Mouse (Mus musculus) B cell, adult 62 days (primary cell): ENCODE data around the gene Tmem255b. TPM values are rescaled to one million over a fixed set of nuclear protein-coding genes. Genes with fewer than 3 reads are reported as not detected.

Experiments
- total RNA-seq: library from RNA; stranded (reverse); gene quantifications from 4 replicates; pipeline ENCODE4 v1.2.4, GENCODE M21; 2023

The Tmem255b gene
- not detected in 4 replicates for total RNA-seq

DNA sequence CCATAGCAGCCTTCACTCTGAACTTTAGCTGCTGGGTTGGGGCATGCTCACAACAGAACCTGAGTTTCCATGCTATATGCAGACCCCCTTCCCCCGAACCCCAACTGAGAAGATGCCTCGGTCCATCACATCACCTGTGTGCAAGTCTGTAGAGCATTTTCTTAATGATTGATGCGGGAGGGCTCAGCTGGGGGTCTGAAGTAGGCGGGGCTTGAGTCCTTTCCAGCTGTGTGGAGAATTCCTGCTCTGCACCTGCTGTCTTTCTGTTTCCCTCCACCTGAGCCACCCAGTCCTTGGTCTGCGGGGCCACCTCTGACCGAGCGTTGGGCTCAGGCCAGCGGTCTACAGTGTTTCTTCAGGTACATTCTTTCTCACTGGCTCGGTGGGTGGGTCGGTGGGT lies at the start of gene Tmem255b:
Gene Tmem255b (plus strand): TSS at position 301 of the 400 bp plus-strand sequence.

DNA sequence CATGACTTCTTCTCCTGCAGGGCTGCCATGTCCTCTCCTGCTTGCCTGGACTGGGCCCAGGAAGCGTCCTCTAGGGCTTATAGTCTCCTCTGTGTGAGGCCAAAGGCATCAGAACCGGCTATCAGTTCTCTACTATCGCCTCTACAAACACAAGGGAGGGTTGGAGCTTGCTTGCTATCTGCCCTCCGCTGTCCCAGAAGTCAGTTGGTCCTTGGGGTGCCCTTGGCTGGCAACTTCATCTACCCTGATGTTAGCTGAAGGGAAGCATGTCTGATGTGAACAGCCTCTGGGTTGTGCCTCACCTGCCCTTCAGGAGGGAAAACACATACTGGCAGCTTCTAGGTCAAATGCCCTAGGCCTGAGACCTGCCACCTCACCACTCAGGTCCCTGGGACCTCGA lies 38.3 kb upstream of the Tmem255b start, which contains the start of gene Atp4b:
Gene Atp4b (minus strand): TSS at position 101 of the 400 bp plus-strand sequence.

DNA sequence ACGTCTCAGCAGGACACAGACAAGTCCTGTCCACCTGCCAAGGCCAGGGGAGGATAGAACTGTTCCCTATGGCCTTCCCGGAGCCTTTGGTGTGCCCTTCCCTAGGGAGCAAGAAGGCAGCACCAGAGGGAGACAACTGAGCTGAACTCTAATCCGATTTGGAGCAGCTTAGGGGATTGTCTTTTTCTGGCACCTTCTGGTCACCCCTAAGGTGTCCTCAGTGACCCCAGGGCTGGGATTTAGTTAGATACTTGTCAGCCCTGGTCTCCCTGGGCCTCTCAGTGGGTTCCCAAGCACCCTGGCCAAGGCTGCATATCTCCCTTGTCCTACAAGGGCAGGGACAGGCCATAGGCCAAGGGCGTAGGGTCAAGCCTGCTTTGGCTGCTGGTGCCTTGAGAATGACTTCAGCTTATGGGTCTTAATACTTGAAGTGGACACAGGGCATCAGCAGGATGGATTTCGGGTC lies 30.3 kb upstream of the Tmem255b start, which contains the start of gene Grk1:
Gene Grk1 (plus strand): TSS at position 416 of the 466 bp plus-strand sequence.

DNA sequence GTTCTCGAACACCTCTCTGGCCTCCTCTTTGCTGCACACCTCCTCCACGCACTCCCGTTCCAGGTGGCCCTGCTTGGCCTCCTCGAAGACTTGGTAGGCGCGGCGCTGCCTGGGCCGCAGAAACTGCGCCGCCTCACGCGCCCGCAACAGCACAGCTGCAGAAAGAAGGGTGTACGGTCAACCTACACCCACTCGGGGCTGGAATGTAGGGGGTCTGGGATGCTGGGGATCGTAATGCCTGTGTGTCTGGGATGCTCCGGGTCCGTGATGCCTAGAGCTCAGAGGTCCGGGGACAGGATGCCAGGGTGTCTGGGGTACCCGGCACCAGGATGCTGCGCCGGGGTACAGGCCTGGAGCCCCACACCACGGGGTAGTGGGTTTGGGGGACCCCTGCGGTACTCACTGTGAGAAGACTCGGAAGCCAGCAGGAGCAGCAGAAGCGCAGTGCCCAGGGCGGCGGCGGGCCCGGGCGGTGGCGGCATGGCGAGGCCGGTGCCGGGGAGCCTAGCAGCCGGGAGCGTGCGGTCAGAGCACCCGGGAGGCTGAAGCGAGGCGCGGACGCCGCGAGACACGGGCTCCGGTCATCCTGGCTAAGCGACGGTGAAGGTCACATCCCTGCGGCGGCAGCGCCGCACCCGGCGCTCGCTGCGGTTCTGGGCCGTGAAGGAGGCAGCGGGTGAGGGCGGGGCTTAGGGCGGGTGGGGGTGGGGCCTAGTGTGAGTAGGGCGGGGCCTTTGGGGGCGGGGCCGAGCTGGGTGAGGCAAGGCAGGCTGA lies 59.1 kb downstream of the Tmem255b start, which contains the start of gene Gas6:
Gene Gas6 (minus strand): TSS at position 633 of the 774 bp plus-strand sequence.

Other genes with a start within 250 kb of the Tmem255b start
- not detected in 4 replicates for gene Grtp1, start 234.6 kb upstream of the Tmem255b start, total RNA-seq
- not detected in 4 replicates for gene Adprhl1, start 181.0 kb upstream of the Tmem255b start, total RNA-seq
- 9.9 to 13.9 TPM (median 13.2 TPM) in 4 replicates for gene Dcun1d2, start 147.1 kb upstream of the Tmem255b start, total RNA-seq
- gene Tmco3, start 147.0 kb upstream of the Tmem255b start, total RNA-seq = 15.7 to 19.0 TPM (median 17.5 TPM) in 4 replicates
- gene Tfdp1, start 96.4 kb upstream of the Tmem255b start, total RNA-seq = 23.4 to 26.9 TPM (median 25.5 TPM) in 4 replicates
- gene Atp4b, start 38.4 kb upstream of the Tmem255b start, total RNA-seq = not detected in 4 replicates
- gene Grk1, start 30.1 kb upstream of the Tmem255b start, total RNA-seq = 0.06 TPM in 1 of 4 replicates, not detected in the others
- 0.21 to 0.66 TPM (median 0.28 TPM) in 4 replicates for gene Gas6, start 59.3 kb downstream of the Tmem255b start, total RNA-seq
- gene 1700029H14Rik, start 127.3 kb downstream of the Tmem255b start, total RNA-seq = 7.9 to 14.9 TPM (median 9.0 TPM) in 4 replicates
- 323 to 329 TPM (median 328 TPM) in 4 replicates for gene Rasa3, start 242.4 kb downstream of the Tmem255b start, total RNA-seq